Mouse (Mus musculus) bone marrow, adult 2 months (tissue): ENCODE measurements around the gene Selenof.

Source experiments
- CTCF ChIP-seq: fragments of 200-500 bp; IDR thresholded peaks from 2 replicates; pipeline ENCODE4 v1.5.1; 2011; ENCODE audit warnings: low read length, control low read depth; ENCODE audit not compliant: control insufficient read depth, insufficient read depth
- POLR2A ChIP-seq: fragments of 200-500 bp; IDR thresholded peaks from 2 replicates; pipeline ENCODE4 v1.6.1; 2011; ENCODE audit warnings: low read depth, mild to moderate bottlenecking, control low read depth, low read length, borderline replicate concordance; ENCODE audit not compliant: control insufficient read depth

- no peak for TF ChIP-seq POLR2A
- TF ChIP-seq CTCF, result no peak
Observed at GRCm38 (mm10) chr3:144563916-144564315, 6.2 kb upstream of the Selenof start.
